Mouse (Mus musculus) lung, postnatal 0 days (tissue): ENCODE measurements around the gene Fchsd2. TPM values are rescaled to one million over a fixed set of nuclear protein-coding genes. Genes with fewer than 3 reads are reported as not detected.

ENCODE experiments used
- ATAC-seq: fragments of 200-750 bp; cut with Nextera tagmentation; 2 replicates; pipeline ENCODE4 v1.8.0; 2017; ENCODE audit warnings: moderate library complexity
- DNase-seq: peaks from one replicate; pipeline ENCODE4 v3.0.0-alpha.2; 2016; ENCODE audit warnings: low spot score
- H3K27ac ChIP-seq: fragments of 300-500 bp; sonication (generic); 2 replicates; pipeline ENCODE4 v1.5.1; 2014; ENCODE audit warnings: antibody characterized with exemption, mild to moderate bottlenecking, low read length, mixed read lengths
- H3K27me3 ChIP-seq: fragments of 300-500 bp; sonication (generic); replicated peaks from 2 replicates; pipeline ENCODE4 v1.6.1; 2014; ENCODE audit warnings: low read length, mixed read lengths; ENCODE audit not compliant: insufficient read depth
- H3K36me3 ChIP-seq: fragments of 300-500 bp; sonication (generic); 2 replicates; pipeline ENCODE4 v1.6.1; 2014; ENCODE audit warnings: low read length, mixed read lengths; ENCODE audit not compliant: insufficient read depth
- H3K4me1 ChIP-seq: fragments of 300-500 bp; sonication (generic); 2 replicates; pipeline ENCODE4 v1.6.1; 2014; ENCODE audit warnings: antibody characterized with exemption, low read depth, low read length, mixed read lengths; ENCODE audit not compliant: insufficient read depth
- H3K4me2 ChIP-seq: fragments of 300-500 bp; sonication (generic); replicated peaks from 2 replicates; pipeline ENCODE4 v1.6.1; 2014; ENCODE audit warnings: low read depth, mild to moderate bottlenecking, low read length, moderate library complexity, mixed read lengths
- H3K4me3 ChIP-seq: fragments of 300-500 bp; sonication (generic); 2 replicates; pipeline ENCODE4 v1.5.1; 2014; ENCODE audit warnings: low read depth, low read length
- H3K9ac ChIP-seq: fragments of 300-500 bp; sonication (generic); replicated peaks from 2 replicates; pipeline ENCODE4 v1.6.1; 2014; ENCODE audit warnings: low read depth, mild to moderate bottlenecking
- H3K9me3 ChIP-seq: fragments of 300-500 bp; sonication (generic); 2 replicates; pipeline ENCODE4 v1.6.1; 2016; ENCODE audit warnings: low read length, mixed read lengths
- CTCF ChIP-seq: IDR thresholded peaks from 2 replicates; pipeline ENCODE4 v1.5.1; 2016; ENCODE audit warnings: antibody characterized with exemption, mild to moderate bottlenecking
- EP300 ChIP-seq: IDR thresholded peaks from 2 replicates; pipeline ENCODE4 v1.6.1; 2016; ENCODE audit warnings: antibody characterized with exemption, mild to moderate bottlenecking, control low read depth
- WGBS: fragments of 180-500 bp; shearing (Covaris S2); extraction: QIAGEN DNeasy Blood & Tissue Kit; methylation state at CpG from one replicate; pipeline ENCODE4 v1.1.7; 2014; 5-methylcytosine and 5-hydroxymethylcytosine counted together
- polyA plus RNA-seq: library from polyadenylated mRNA; unstranded; fragments of >200 nt; fragmentation: Nextera tagmentation; extraction: Ambion mirVana; gene quantifications from 2 replicates; pipeline ENCODE4 v1.2.1, GENCODE M21; 2015

Fchsd2 gene
- polyA plus RNA-seq, 1 experiment from 2014 or later = 16.0 TPM

GRCm38 (mm10) chr7:101085779-101086178 lies 6.9 kb upstream of the Fchsd2 start:
- TF ChIP-seq EP300 (no peak), CTCF (no peak)
- H3K36me3 ChIP-seq = no peaks in the 10 kb centered on the region
- H3K4me3 ChIP-seq = no peak overlapping the region
- H3K9me3 ChIP-seq = no peaks in the 10 kb centered on the region
- WGBS = 70% methylated on average over 4 of the region's 4 CpGs
- no peaks in the 10 kb centered on the region for H3K27me3 ChIP-seq
- no peak overlapping the region for H3K27ac ChIP-seq
- no peak overlapping the region for H3K9ac ChIP-seq
- DNase-seq (no peak), ATAC-seq (no peak)
- no peak overlapping the region for H3K4me2 ChIP-seq
- peaks cover 8% of the 10 kb centered on the region; the same call in 1 of the 2 replicates for H3K4me1 ChIP-seq

GRCm38 (mm10) chr7:101088687-101089086 lies 4.0 kb upstream of the Fchsd2 start:
- DNase-seq (peak; percentile 44), ATAC-seq (peak; percentile 82)
- no peaks in the 10 kb centered on the region for H3K27me3 ChIP-seq
- H3K4me1 ChIP-seq = peaks cover 13% of the 10 kb centered on the region; the same call in 1 of the 2 replicates
- peak overlapping the region; percentile 78 for H3K27ac ChIP-seq
- no peak for TF ChIP-seq CTCF
- TF ChIP-seq EP300 = no peak; the same call in 1 of the 2 replicates
- no peak overlapping the region for H3K4me3 ChIP-seq
- WGBS = 40% methylated on average over 4 of the region's 4 CpGs
- no peak overlapping the region for H3K4me2 ChIP-seq
- H3K36me3 ChIP-seq = no peaks in the 10 kb centered on the region
- H3K9ac ChIP-seq = no peak overlapping the region
- no peaks in the 10 kb centered on the region for H3K9me3 ChIP-seq

- H3K27ac ChIP-seq = peak overlapping the region; percentile 78
- no peaks in the 10 kb centered on the region for H3K9me3 ChIP-seq
- H3K27me3 ChIP-seq = no peaks in the 10 kb centered on the region
- ATAC-seq (peak; percentile 79), DNase-seq (peak; percentile 60)
- H3K4me1 ChIP-seq = peaks cover 13% of the 10 kb centered on the region; the same call in 1 of the 2 replicates
- no peaks in the 10 kb centered on the region for H3K36me3 ChIP-seq
- H3K4me3 ChIP-seq = no peak overlapping the region
- TF ChIP-seq CTCF (no peak), EP300 (peak; percentile 61)
- WGBS = 33% methylated on average over 3 of the region's 3 CpGs
- H3K9ac ChIP-seq = no peak overlapping the region
- H3K4me2 ChIP-seq = no peak overlapping the region
These were observed 3.4 kb upstream of the Fchsd2 start for GRCm38 (mm10) chr7:101089242-101089641.

- H3K27me3 ChIP-seq = no peaks in the 10 kb centered on the region
- H3K9me3 ChIP-seq = no peaks in the 10 kb centered on the region
- TF ChIP-seq EP300 (no peak), CTCF (no peak)
- no peaks in the 10 kb centered on the region for H3K36me3 ChIP-seq
- DNase-seq (no peak), ATAC-seq (no peak)
- H3K4me2 ChIP-seq = no peak overlapping the region
- H3K4me3 ChIP-seq = no peak overlapping the region
- 66% methylated on average over 3 of the region's 3 CpGs for WGBS
- no peak overlapping the region for H3K27ac ChIP-seq
- H3K9ac ChIP-seq = no peak overlapping the region
- peaks cover 13% of the 10 kb centered on the region; the same call in 1 of the 2 replicates for H3K4me1 ChIP-seq
These were observed 568 bp downstream of the Fchsd2 start for GRCm38 (mm10) chr7:101093231-101093630.

- H3K36me3 ChIP-seq = no peaks in the 10 kb centered on the region
- DNase-seq (no peak), ATAC-seq (no peak)
- TF ChIP-seq CTCF = no peak
- TF ChIP-seq EP300 = no peak
- H3K27me3 ChIP-seq = no peaks in the 10 kb centered on the region
- no peak overlapping the region for H3K4me3 ChIP-seq
- H3K27ac ChIP-seq = no peak overlapping the region
- H3K4me2 ChIP-seq = no peak overlapping the region
- H3K9ac ChIP-seq = no peak overlapping the region
- WGBS = 60% methylated on average over 1 of the region's 1 CpGs
- H3K9me3 ChIP-seq = no peaks in the 10 kb centered on the region
- peaks cover 5% of the 10 kb centered on the region; the same call in 1 of the 2 replicates for H3K4me1 ChIP-seq
These were observed 2.1 kb downstream of the Fchsd2 start for GRCm38 (mm10) chr7:101094746-101095145.

GRCm38 (mm10) chr7:101095560-101095959 lies 2.9 kb downstream of the Fchsd2 start:
- WGBS = 63% methylated on average over 5 of the region's 5 CpGs
- ATAC-seq (peak; percentile 46), DNase-seq (peak; percentile 42)

GRCm38 (mm10) chr7:101096576-101096975 lies 3.9 kb downstream of the Fchsd2 start:
- Histone ChIP-seq H3K9me3 (no peaks in the 10 kb centered on the region), H3K4me1 (peaks cover 5% of the 10 kb centered on the region; the same call in 1 of the 2 replicates), H3K4me3 (no peak overlapping the region), H3K4me2 (no peak overlapping the region), H3K9ac (no peak overlapping the region), H3K36me3 (no peaks in the 10 kb centered on the region), H3K27ac (no peak overlapping the region), H3K27me3 (no peaks in the 10 kb centered on the region)
- WGBS = 82% methylated on average over 2 of the region's 2 CpGs
- no peak for ATAC-seq
- no peak for DNase-seq
- TF ChIP-seq CTCF (no peak), EP300 (no peak)

More at GRCm38 (mm10) chr7:101095560-101095959, 2.9 kb downstream of the Fchsd2 start:
- Histone ChIP-seq H3K9me3 (no peaks in the 10 kb centered on the region), H3K27ac (no peak overlapping the region), H3K9ac (no peak overlapping the region), H3K4me2 (no peak overlapping the region), H3K4me1 (peaks cover 5% of the 10 kb centered on the region; the same call in 1 of the 2 replicates), H3K4me3 (no peak overlapping the region), H3K27me3 (no peaks in the 10 kb centered on the region), H3K36me3 (no peaks in the 10 kb centered on the region)
- TF ChIP-seq EP300 (no peak), CTCF (no peak)
